Mouse (Mus musculus): ENCODE data around the gene Foxn2. TPM values are rescaled to one million over a fixed set of nuclear protein-coding genes. Genes with fewer than 3 reads are reported as not detected.
"Not testable (repeated sequence)": the region's sequence is repeated elsewhere in the genome, so short reads cannot be mapped to it uniquely, and the experiment has no call there.

The Foxn2 gene
- polyA plus RNA-seq, 1 experiment from 2014 or later: 12.5 TPM

GRCm38 (mm10) chr17:88430719-88431118 lies 9.8 kb upstream of the Foxn2 start:
- Histone ChIP-seq H3K36me3 (no peaks in the 10 kb centered on the region), H3K27ac (replicated peaks) (no peak overlapping the region), H3K9me3 (replicated peaks) (no peaks in the 10 kb centered on the region), H3K27me3 (ENCODE audit: low read depth, poor library complexity, severe bottlenecking) (no peaks in the 10 kb centered on the region), H3K4me3 (no peak overlapping the region), H3K4me1 (no peaks in the 10 kb centered on the region)
- WGBS: 86% methylated on average over 2 of the region's 2 CpGs
- no peak for DNase-seq (ENCODE audit: low spot score)

GRCm38 (mm10) chr17:88431486-88431885 lies 9.0 kb upstream of the Foxn2 start:
- Histone ChIP-seq H3K4me3 (no peak overlapping the region), H3K36me3 (no peaks in the 10 kb centered on the region), H3K27me3 (ENCODE audit: low read depth, poor library complexity, severe bottlenecking) (no peaks in the 10 kb centered on the region), H3K9me3 (replicated peaks) (no peaks in the 10 kb centered on the region), H3K27ac (replicated peaks) (no peak overlapping the region), H3K4me1 (no peaks in the 10 kb centered on the region)
- DNase-seq (ENCODE audit: low spot score): no peak
- 86% methylated on average over 12 of the region's 12 CpGs for WGBS

- no peaks in the 10 kb centered on the region for H3K4me1 ChIP-seq
- no peaks in the 10 kb centered on the region for H3K36me3 ChIP-seq
- no peak overlapping the region for H3K27ac ChIP-seq (replicated peaks)
- WGBS: 85% methylated on average over 10 of the region's 10 CpGs
- no peaks in the 10 kb centered on the region for H3K27me3 ChIP-seq (ENCODE audit: low read depth, poor library complexity, severe bottlenecking)
- no peak overlapping the region for H3K4me3 ChIP-seq
- DNase-seq (ENCODE audit: low spot score): no peak
- H3K9me3 ChIP-seq (replicated peaks): no peaks in the 10 kb centered on the region
These were observed 8.5 kb upstream of the Foxn2 start for GRCm38 (mm10) chr17:88431987-88432386.

GRCm38 (mm10) chr17:88435322-88435721 lies 5.2 kb upstream of the Foxn2 start:
- H3K4me3 ChIP-seq: no peak overlapping the region
- no peak overlapping the region for H3K27ac ChIP-seq (replicated peaks)
- no peak for DNase-seq (ENCODE audit: low spot score)
- no peaks in the 10 kb centered on the region for H3K9me3 ChIP-seq (replicated peaks)
- no peaks in the 10 kb centered on the region for H3K36me3 ChIP-seq
- H3K27me3 ChIP-seq (ENCODE audit: low read depth, poor library complexity, severe bottlenecking): peaks cover 14% of the 10 kb centered on the region
- no peaks in the 10 kb centered on the region for H3K4me1 ChIP-seq
- 83% methylated on average over 10 of the region's 10 CpGs for WGBS

GRCm38 (mm10) chr17:88436284-88436683 lies 4.2 kb upstream of the Foxn2 start:
- Histone ChIP-seq H3K9me3 (replicated peaks) (no peaks in the 10 kb centered on the region), H3K27me3 (ENCODE audit: low read depth, poor library complexity, severe bottlenecking) (peaks cover 14% of the 10 kb centered on the region), H3K27ac (replicated peaks) (no peak overlapping the region), H3K4me1 (no peaks in the 10 kb centered on the region), H3K4me3 (no peak overlapping the region), H3K36me3 (no peaks in the 10 kb centered on the region)
- no peak for DNase-seq (ENCODE audit: low spot score)
- WGBS: 89% methylated on average over 4 of the region's 4 CpGs

GRCm38 (mm10) chr17:88436749-88437148 lies 3.8 kb upstream of the Foxn2 start:
- peaks cover 14% of the 10 kb centered on the region for H3K27me3 ChIP-seq (ENCODE audit: low read depth, poor library complexity, severe bottlenecking)
- 93% methylated on average over 5 of the region's 5 CpGs for WGBS
- not testable (repeated sequence) for DNase-seq (ENCODE audit: low spot score); H3K4me1 ChIP-seq; H3K4me3 ChIP-seq; H3K9me3 ChIP-seq (replicated peaks); H3K27ac ChIP-seq (replicated peaks); H3K36me3 ChIP-seq

GRCm38 (mm10) chr17:88437391-88437790 lies 3.1 kb upstream of the Foxn2 start:
- 91% methylated on average over 1 of the region's 1 CpGs for WGBS
- Histone ChIP-seq H3K27ac (replicated peaks) (no peak overlapping the region), H3K4me3 (no peak overlapping the region), H3K4me1 (peaks cover 5% of the 10 kb centered on the region), H3K9me3 (replicated peaks) (no peaks in the 10 kb centered on the region), H3K27me3 (ENCODE audit: low read depth, poor library complexity, severe bottlenecking) (peaks cover 14% of the 10 kb centered on the region), H3K36me3 (no peaks in the 10 kb centered on the region)
- DNase-seq (ENCODE audit: low spot score): no peak

- no peaks in the 10 kb centered on the region for H3K9me3 ChIP-seq (replicated peaks)
- DNase-seq (ENCODE audit: low spot score): no peak
- no peaks in the 10 kb centered on the region for H3K36me3 ChIP-seq
- peaks cover 14% of the 10 kb centered on the region for H3K27me3 ChIP-seq (ENCODE audit: low read depth, poor library complexity, severe bottlenecking)
- 85% methylated on average over 12 of the region's 12 CpGs for WGBS
- H3K4me1 ChIP-seq: peaks cover 14% of the 10 kb centered on the region
- peak overlapping the region; percentile 88 for H3K4me3 ChIP-seq
- H3K27ac ChIP-seq (replicated peaks): 0 out of 2 replicates have a peak overlapping the region, but pooled peaks have one; percentile 97
These were observed 918 bp upstream of the Foxn2 start for GRCm38 (mm10) chr17:88439536-88440050.

GRCm38 (mm10) chr17:88441001-88441431 lies 505 bp downstream of the Foxn2 start:
- peak; percentile 71 for DNase-seq (ENCODE audit: low spot score)
- peak overlapping the region; percentile 97 for H3K27ac ChIP-seq (replicated peaks)
- peaks cover 14% of the 10 kb centered on the region for H3K4me1 ChIP-seq
- no peaks in the 10 kb centered on the region for H3K9me3 ChIP-seq (replicated peaks)
- H3K27me3 ChIP-seq (ENCODE audit: low read depth, poor library complexity, severe bottlenecking): peaks cover 14% of the 10 kb centered on the region
- no peaks in the 10 kb centered on the region for H3K36me3 ChIP-seq
- peak overlapping the region; percentile 88 for H3K4me3 ChIP-seq
- under 1% methylated on average over 46 of the region's 55 CpGs for WGBS

GRCm38 (mm10) chr17:88441432-88442174 lies 1.1 kb downstream of the Foxn2 start:
- Histone ChIP-seq H3K27ac (replicated peaks) (peak overlapping the region; percentile 97), H3K9me3 (replicated peaks) (no peaks in the 10 kb centered on the region), H3K4me1 (peaks cover 14% of the 10 kb centered on the region), H3K4me3 (peak overlapping the region; percentile 88), H3K27me3 (ENCODE audit: low read depth, poor library complexity, severe bottlenecking) (peaks cover 14% of the 10 kb centered on the region), H3K36me3 (no peaks in the 10 kb centered on the region)
- WGBS: under 1% methylated on average over 47 of the region's 48 CpGs
- DNase-seq (ENCODE audit: low spot score): peak; percentile 81

- 88% methylated on average over 6 of the region's 6 CpGs for WGBS
- Histone ChIP-seq H3K4me3 (peak overlapping the region; percentile 88; the same call in 1 of the 2 replicates), H3K9me3 (replicated peaks) (no peaks in the 10 kb centered on the region), H3K36me3 (no peaks in the 10 kb centered on the region), H3K4me1 (peaks cover 14% of the 10 kb centered on the region), H3K27me3 (ENCODE audit: low read depth, poor library complexity, severe bottlenecking) (peaks cover 14% of the 10 kb centered on the region), H3K27ac (replicated peaks) (no peak overlapping the region)
- DNase-seq (ENCODE audit: low spot score): no peak
These were observed 2.1 kb downstream of the Foxn2 start for GRCm38 (mm10) chr17:88442661-88443060.

- peaks cover 14% of the 10 kb centered on the region for H3K4me1 ChIP-seq
- WGBS: 89% methylated on average over 6 of the region's 6 CpGs
- no peaks in the 10 kb centered on the region for H3K9me3 ChIP-seq (replicated peaks)
- H3K36me3 ChIP-seq: no peaks in the 10 kb centered on the region
- no peak overlapping the region for H3K4me3 ChIP-seq
- H3K27me3 ChIP-seq (ENCODE audit: low read depth, poor library complexity, severe bottlenecking): peaks cover 14% of the 10 kb centered on the region
- DNase-seq (ENCODE audit: low spot score): no peak
- H3K27ac ChIP-seq (replicated peaks): no peak overlapping the region
These were observed 2.7 kb downstream of the Foxn2 start for GRCm38 (mm10) chr17:88443186-88443585.

- 95% methylated on average over 3 of the region's 3 CpGs for WGBS
- no peaks in the 10 kb centered on the region for H3K27me3 ChIP-seq (ENCODE audit: low read depth, poor library complexity, severe bottlenecking)
These were observed 17.6 kb downstream of the Foxn2 start for GRCm38 (mm10) chr17:88458079-88458478.

More at GRCm38 (mm10) chr17:88458079-88458478, 17.6 kb downstream of the Foxn2 start:
- H3K4me1 ChIP-seq: no peaks in the 10 kb centered on the region
- no peak overlapping the region for H3K4me3 ChIP-seq
- no peaks in the 10 kb centered on the region for H3K9me3 ChIP-seq (replicated peaks)
- no peak for DNase-seq (ENCODE audit: low spot score)
- peaks cover 8% of the 10 kb centered on the region for H3K36me3 ChIP-seq
- no peak overlapping the region for H3K27ac ChIP-seq (replicated peaks)

All from midbrain, embryonic 10.5 days (tissue).